Mouse (Mus musculus): ENCODE measurements at regions not wholly inside any gene's neighbourhood (a gene's known extent, or its start where the extent isn't known, plus 50 kb on each side); places are given as distances from the start of the nearest gene placed in this dataset.

GRCm38 (mm10) chr12:28342735-28343134, 209.5 kb downstream of the Dcdc2c start:
- no peak for TF ChIP-seq POLR2A (IDR thresholded peaks at IDR 0.05; ENCODE audit: borderline replicate concordance, low read depth, low read length)
- TF ChIP-seq CTCF (IDR thresholded peaks at IDR 0.05; ENCODE audit: low read depth, low read length): no peak

All from bone marrow macrophage, adult 2 months (primary cell).